Mouse (Mus musculus) ES-E14 (cell line): ENCODE results near the gene Slc38a1. TPM values are rescaled to one million over a fixed set of nuclear protein-coding genes. Genes with fewer than 3 reads are reported as not detected.

Experiments
- DNase-seq: peaks from one replicate; pipeline ENCODE4 v3.0.0-alpha.2; 2013; ENCODE audit warnings: low read depth, low spot score
- H3K27ac ChIP-seq: 2 replicates; pipeline ENCODE4 v1.5.1; 2012; ENCODE audit warnings: low read depth, mild to moderate bottlenecking, low read length, moderate library complexity, mixed read lengths; ENCODE audit not compliant: poor library complexity, insufficient read depth, severe bottlenecking
- H3K36me3 ChIP-seq: 2 replicates; pipeline ENCODE4 v1.6.1; 2012; ENCODE audit warnings: mild to moderate bottlenecking, low read length, moderate library complexity, mixed read lengths; ENCODE audit not compliant: control insufficient read depth, poor library complexity, insufficient read depth, severe bottlenecking
- H3K4me1 ChIP-seq, 2 experiments: fragments of 150-350 bp in 1 of 2; sonication (generic) in 1 of 2; 2 replicates each; pipeline ENCODE4 v1.6.1; 2012; ENCODE audit warnings: low read length in 2 of 2, mild to moderate bottlenecking in 1 of 2, mixed read lengths in 1 of 2; ENCODE audit not compliant: control insufficient read depth in 2 of 2, insufficient read depth in 2 of 2, poor library complexity in 1 of 2
- H3K4me3 ChIP-seq, 2 experiments: fragments of 150-350 bp in 1 of 2; sonication (generic) in 1 of 2; 2 replicates each; pipeline ENCODE4 v1.5.1; 2012; ENCODE audit warnings: low read length in 2 of 2, low read depth in 1 of 2, mild to moderate bottlenecking in 1 of 2, mixed read lengths in 1 of 2; ENCODE audit not compliant: insufficient read depth in 1 of 2, poor library complexity in 1 of 2, severe bottlenecking in 1 of 2
- H3K9ac ChIP-seq: 2 replicates; pipeline ENCODE4 v1.6.1; 2012; ENCODE audit warnings: low read depth, mild to moderate bottlenecking, low read length, mixed read lengths; ENCODE audit not compliant: poor library complexity, insufficient read depth, severe bottlenecking
- H3K9me3 ChIP-seq: fragments of 150-350 bp; sonication (generic); 2 replicates; pipeline ENCODE4 v1.6.1; 2012; ENCODE audit warnings: low read depth, mild to moderate bottlenecking, low read length; ENCODE audit not compliant: control insufficient read depth, insufficient read depth
- CHD2 ChIP-seq: IDR thresholded peaks from 2 replicates; pipeline ENCODE4 v1.6.1; 2014; ENCODE audit warnings: mild to moderate bottlenecking, low read depth, low read length, inconsistent platforms
- HCFC1 ChIP-seq: IDR thresholded peaks from 2 replicates; pipeline ENCODE4 v1.6.1; 2012; ENCODE audit warnings: low read length, inconsistent platforms, borderline replicate concordance; ENCODE audit not compliant: insufficient read depth
- MAFK ChIP-seq: IDR thresholded peaks from 2 replicates; pipeline ENCODE4 v1.6.1; 2014; ENCODE audit warnings: mild to moderate bottlenecking, low read depth, low read length, inconsistent platforms; ENCODE audit not compliant: insufficient read depth
- ZC3H11A ChIP-seq: IDR thresholded peaks from 2 replicates; pipeline ENCODE4 v1.6.1; 2012; ENCODE audit warnings: low read depth, mild to moderate bottlenecking, inconsistent platforms, low read length, borderline replicate concordance
- ZNF384 ChIP-seq: IDR thresholded peaks from 2 replicates; pipeline ENCODE4 v1.6.1; 2012; ENCODE audit warnings: low read depth, low read length, inconsistent platforms
- in situ Hi-C, 2 experiments: fragments of 600-800 bp; cut with MboI; formaldehyde crosslinking; loops; one replicate each; pipeline ENCODE4 v1.15.1; 2025; ENCODE audit warnings: low sequenced_read_pairs in 2 of 2, inconsistent platforms in 1 of 2; ENCODE audit not compliant: unreplicated experiment in 2 of 2
- total RNA-seq: library from RNA; depleted of rRNA; stranded (reverse); fragments of 300-350 nt; gene quantifications from 2 replicates; pipeline ENCODE4 v1.2.3, GENCODE M21; 2012

The Slc38a1 gene
- total RNA-seq, 1 experiment: 95.6 TPM

- H3K9ac ChIP-seq: no peak overlapping the region
- H3K27ac ChIP-seq: no peak overlapping the region
- TF ChIP-seq CHD2: no peak
- TF ChIP-seq ZC3H11A: no peak
- TF ChIP-seq ZNF384: no peak
- TF ChIP-seq HCFC1: no peak
- TF ChIP-seq MAFK: no peak
- no peaks in the 10 kb centered on the region for H3K36me3 ChIP-seq
- no peaks in the 10 kb centered on the region for H3K9me3 ChIP-seq
- in situ Hi-C loops: no loop called here
- H3K4me1 ChIP-seq: peaks cover 0 to 12% of the 10 kb centered on the region in 2 experiments; a peak in 1 of 4 replicates
- no peak overlapping the region for H3K4me3 ChIP-seq
- DNase-seq: no peak
These were observed 78.9 kb downstream of the Slc38a1 start for GRCm38 (mm10) chr15:96563852-96564251.

GRCm38 (mm10) chr15:96562521-96562920, 80.2 kb downstream of the Slc38a1 start:
- TF ChIP-seq ZC3H11A (no peak), ZNF384 (no peak), HCFC1 (no peak), CHD2 (no peak), MAFK (no peak)
- no peak for DNase-seq
- no peaks in the 10 kb centered on the region for H3K36me3 ChIP-seq
- H3K4me3 ChIP-seq: no peak overlapping the region
- H3K27ac ChIP-seq: no peak overlapping the region
- in situ Hi-C loops: no loop called here
- no peaks in the 10 kb centered on the region for H3K9me3 ChIP-seq
- no peak overlapping the region for H3K9ac ChIP-seq
- H3K4me1 ChIP-seq: peaks cover 0 to 8% of the 10 kb centered on the region in 2 experiments; a peak in 1 of 4 replicates

- in situ Hi-C loops: no loop called here
- peaks cover 0 to 4% of the 10 kb centered on the region in 2 experiments; a peak in 1 of 4 replicates for H3K4me1 ChIP-seq
- DNase-seq: no peak
- no peak overlapping the region for H3K9ac ChIP-seq
- TF ChIP-seq ZNF384: no peak
- no peak overlapping the region for H3K4me3 ChIP-seq
- no peak overlapping the region for H3K27ac ChIP-seq
- no peaks in the 10 kb centered on the region for H3K9me3 ChIP-seq
- H3K36me3 ChIP-seq: no peaks in the 10 kb centered on the region
These were observed 82.0 kb downstream of the Slc38a1 start for GRCm38 (mm10) chr15:96560576-96561298.

GRCm38 (mm10) chr15:96551569-96552380, 90.9 kb downstream of the Slc38a1 start:
- in situ Hi-C loops: no loop called here
- Histone ChIP-seq H3K9me3 (no peaks in the 10 kb centered on the region), H3K36me3 (no peaks in the 10 kb centered on the region), H3K4me3 (no peak overlapping the region), H3K9ac (no peak overlapping the region), H3K4me1 (peaks cover 0 to 7% of the 10 kb centered on the region in 2 experiments; a peak in 1 of 4 replicates), H3K27ac (no peak overlapping the region)
- TF ChIP-seq CHD2: no peak
- peak; percentile 80 for TF ChIP-seq ZC3H11A
- DNase-seq: peak; percentile 69
